Mouse (Mus musculus): Measurements from ENCODE around the gene Hmgcs2.

The Hmgcs2 gene

GRCm38 (mm10) chr3:98279682-98280081, 553 bp upstream of the Hmgcs2 start:
- DNase-seq (ENCODE audit: extremely low read depth, low read depth) = no peak

- peak; percentile 87 for DNase-seq (ENCODE audit: extremely low read depth, low read depth)
Observed at GRCm38 (mm10) chr3:98280933-98281678, 871 bp downstream of the Hmgcs2 start.

GRCm38 (mm10) chr3:98282422-98282821, 2.2 kb downstream of the Hmgcs2 start:
- no peak for DNase-seq (ENCODE audit: extremely low read depth, low read depth)

GRCm38 (mm10) chr3:98283205-98283604, 3.0 kb downstream of the Hmgcs2 start:
- no peak for DNase-seq (ENCODE audit: extremely low read depth, low read depth)

- DNase-seq (ENCODE audit: extremely low read depth, low read depth) = no peak
Observed at GRCm38 (mm10) chr3:98291044-98291443, 10.8 kb downstream of the Hmgcs2 start.

GRCm38 (mm10) chr3:98295965-98296364, 15.7 kb downstream of the Hmgcs2 start:
- DNase-seq (ENCODE audit: extremely low read depth, low read depth) = no peak

GRCm38 (mm10) chr3:98299391-98300100, 19.3 kb downstream of the Hmgcs2 start:
- DNase-seq (ENCODE audit: extremely low read depth, low read depth) = peak; percentile 100

- DNase-seq (ENCODE audit: extremely low read depth, low read depth) = peak; percentile 64
Observed at GRCm38 (mm10) chr3:98300266-98300665, 20.0 kb downstream of the Hmgcs2 start.

- no peak for DNase-seq (ENCODE audit: extremely low read depth, low read depth)
Observed at GRCm38 (mm10) chr3:98301761-98302160, 21.5 kb downstream of the Hmgcs2 start.

- no peak for DNase-seq (ENCODE audit: extremely low read depth, low read depth)
Observed at GRCm38 (mm10) chr3:98308606-98309005, 28.4 kb downstream of the Hmgcs2 start.

- no peak for DNase-seq (ENCODE audit: extremely low read depth, low read depth)
Observed at GRCm38 (mm10) chr3:98310456-98310855, 30.2 kb downstream of the Hmgcs2 start.

GRCm38 (mm10) chr3:98312867-98313266, 32.6 kb downstream of the Hmgcs2 start:
- DNase-seq (ENCODE audit: extremely low read depth, low read depth) = peak; percentile 42

- DNase-seq (ENCODE audit: extremely low read depth, low read depth) = no peak
Observed at GRCm38 (mm10) chr3:98313294-98314155, 33.3 kb downstream of the Hmgcs2 start.

GRCm38 (mm10) chr3:98315181-98315580, 34.9 kb downstream of the Hmgcs2 start:
- DNase-seq (ENCODE audit: extremely low read depth, low read depth) = no peak

GRCm38 (mm10) chr3:98317143-98317542, 36.9 kb downstream of the Hmgcs2 start:
- DNase-seq (ENCODE audit: extremely low read depth, low read depth) = no peak

- no peak for DNase-seq (ENCODE audit: extremely low read depth, low read depth)
Observed at GRCm38 (mm10) chr3:98319190-98319589, 39.0 kb downstream of the Hmgcs2 start.

- DNase-seq (ENCODE audit: extremely low read depth, low read depth) = no peak
Observed at GRCm38 (mm10) chr3:98322209-98322608, 42.0 kb downstream of the Hmgcs2 start.

GRCm38 (mm10) chr3:98324235-98324634, 44.0 kb downstream of the Hmgcs2 start:
- DNase-seq (ENCODE audit: extremely low read depth, low read depth) = no peak

GRCm38 (mm10) chr3:98334010-98334409, 53.8 kb downstream of the Hmgcs2 start:
- DNase-seq (ENCODE audit: extremely low read depth, low read depth) = no peak

GRCm38 (mm10) chr3:98335331-98335730, 55.1 kb downstream of the Hmgcs2 start:
- DNase-seq (ENCODE audit: extremely low read depth, low read depth) = peak; percentile 80

- peak; percentile 36 for DNase-seq (ENCODE audit: extremely low read depth, low read depth)
Observed at GRCm38 (mm10) chr3:98335886-98336285, 55.7 kb downstream of the Hmgcs2 start.
